Mouse (Mus musculus): ENCODE measurements at regions not wholly inside any gene's neighbourhood (a gene's known extent, or its start where the extent isn't known, plus 50 kb on each side); places are given as distances from the start of the nearest gene placed in this dataset.
"Not testable (repeated sequence)": the region's sequence is repeated elsewhere in the genome, so short reads cannot be mapped to it uniquely, and the experiment has no call there.

DNA sequence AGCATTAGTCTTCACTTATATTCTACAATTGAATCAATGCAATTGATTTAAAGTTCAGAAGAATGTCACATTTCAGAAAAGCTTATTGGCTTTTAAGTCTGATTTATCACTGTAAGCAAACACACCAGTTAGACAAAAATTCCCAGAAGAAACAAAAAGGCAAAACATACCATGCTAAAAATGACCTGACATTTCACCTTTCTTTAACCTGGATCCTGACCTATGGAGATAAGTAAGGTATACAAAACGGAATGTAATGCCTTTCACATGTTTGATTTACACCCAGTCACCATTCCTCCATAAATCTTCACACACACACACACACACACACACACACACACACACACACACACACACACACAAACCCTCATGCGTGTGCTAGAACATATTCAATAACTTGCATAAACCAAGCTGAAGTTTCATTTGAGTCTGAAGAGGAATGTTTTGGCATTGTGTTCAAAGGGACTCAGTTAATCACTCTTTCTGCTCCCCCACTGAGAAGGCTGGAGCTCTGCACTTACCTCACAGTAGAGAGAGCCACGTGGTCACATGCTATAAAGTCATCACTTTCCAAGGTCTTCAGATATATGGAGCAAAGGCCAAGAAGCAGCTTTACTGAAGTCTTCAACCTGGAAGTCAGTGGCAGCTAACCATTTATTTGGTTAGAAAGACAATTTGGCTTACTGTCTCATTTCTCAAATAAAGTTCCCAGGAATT is 307.6 kb upstream of the Flrt2 start:
- intact Hi-C loops (cut with DNase I; ENCODE audit: low total_unique reads) = no loop called here
- DNase-seq = no peak

DNA sequence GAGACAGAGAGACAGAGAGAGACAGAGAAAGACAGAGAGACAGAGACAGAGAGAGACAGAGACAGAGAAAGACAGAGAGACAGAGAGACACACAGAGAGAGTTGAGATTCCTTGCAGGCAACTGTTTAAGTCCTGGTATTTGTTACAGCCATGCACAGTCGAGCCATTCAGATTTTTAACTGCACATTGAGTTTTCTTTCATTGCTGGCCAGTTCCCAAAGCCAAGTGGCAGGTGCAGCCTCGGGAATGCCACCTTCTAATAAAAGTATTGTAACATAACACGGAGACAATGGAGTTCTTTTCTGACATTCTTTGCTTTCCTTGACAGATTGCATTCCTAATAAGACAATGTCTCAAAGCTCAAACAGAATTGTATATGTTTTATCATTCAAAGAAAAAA is 306.3 kb upstream of the Flrt2 start:
- DNase-seq = no peak
- intact Hi-C loops (cut with DNase I; ENCODE audit: low total_unique reads) = no loop called here

DNA sequence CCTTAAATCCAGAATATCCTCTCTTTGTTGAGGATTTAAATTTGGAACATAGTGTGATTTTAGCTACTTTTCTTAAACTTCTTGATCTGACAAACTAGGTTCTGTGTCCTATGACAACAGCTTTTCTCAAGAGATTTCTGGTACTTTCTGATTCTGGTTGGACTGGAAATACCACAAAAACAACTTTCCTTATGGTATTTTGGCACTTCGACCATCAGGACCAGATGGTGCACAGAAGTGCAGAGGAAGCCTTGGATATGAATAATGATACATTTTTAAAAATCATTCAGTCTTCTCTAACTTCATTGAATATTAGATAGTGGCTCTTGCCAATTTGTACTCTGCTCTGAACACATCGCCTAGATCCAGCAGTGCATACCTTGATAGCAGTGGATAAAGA is 303.8 kb upstream of the Flrt2 start:
- intact Hi-C loops (cut with DNase I; ENCODE audit: low total_unique reads) = no loop called here
- DNase-seq = no peak

DNA sequence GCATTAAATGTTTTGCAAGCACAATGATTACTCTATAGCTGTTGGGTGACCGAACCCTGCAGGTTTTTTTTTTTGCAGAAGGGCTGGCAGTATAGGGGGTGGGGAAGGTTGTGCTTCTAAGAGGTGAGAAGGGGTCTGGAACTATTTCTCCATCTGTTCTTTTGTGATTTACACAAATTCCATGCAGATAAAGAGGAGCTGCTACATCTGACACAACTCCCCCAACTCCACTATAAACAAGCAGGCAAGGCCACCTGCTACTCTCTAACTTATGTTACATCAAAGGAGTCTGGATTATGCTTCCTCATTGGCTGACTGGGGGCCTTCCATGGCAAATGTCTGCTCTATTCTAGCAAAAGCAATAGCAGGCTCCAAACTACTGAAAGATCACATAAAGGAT is 299.2 kb upstream of the Flrt2 start:
- intact Hi-C loops (cut with DNase I; ENCODE audit: low total_unique reads) = no loop called here
- no peak for DNase-seq

DNA sequence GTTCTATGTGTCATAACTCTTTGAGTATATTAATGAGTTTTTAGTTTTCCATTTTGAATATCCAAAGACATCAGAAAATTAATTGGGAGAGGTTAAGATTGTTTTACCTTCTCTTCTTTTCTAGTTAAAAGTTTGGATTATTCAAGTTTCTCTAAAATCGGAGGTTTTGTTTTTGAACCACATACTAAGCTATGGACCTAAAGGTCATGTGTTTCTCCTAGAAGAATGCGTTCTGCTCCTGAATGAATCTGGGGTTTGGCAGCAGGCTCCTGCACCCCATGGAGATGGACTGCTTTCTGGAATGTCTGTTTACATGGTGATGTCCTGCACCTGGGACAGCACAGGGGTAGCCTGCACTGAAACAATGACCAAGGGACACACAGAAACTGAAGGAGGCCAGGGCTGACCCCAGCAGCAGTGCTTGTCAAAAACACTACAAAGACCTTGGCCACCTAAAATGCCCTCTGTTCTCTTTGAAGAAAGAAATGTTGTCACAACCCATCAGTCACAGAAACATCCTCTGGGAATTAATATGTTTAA is 297.0 kb upstream of the Flrt2 start:
- intact Hi-C loops (cut with DNase I; ENCODE audit: low total_unique reads) = no loop called here
- DNase-seq = no peak

DNA sequence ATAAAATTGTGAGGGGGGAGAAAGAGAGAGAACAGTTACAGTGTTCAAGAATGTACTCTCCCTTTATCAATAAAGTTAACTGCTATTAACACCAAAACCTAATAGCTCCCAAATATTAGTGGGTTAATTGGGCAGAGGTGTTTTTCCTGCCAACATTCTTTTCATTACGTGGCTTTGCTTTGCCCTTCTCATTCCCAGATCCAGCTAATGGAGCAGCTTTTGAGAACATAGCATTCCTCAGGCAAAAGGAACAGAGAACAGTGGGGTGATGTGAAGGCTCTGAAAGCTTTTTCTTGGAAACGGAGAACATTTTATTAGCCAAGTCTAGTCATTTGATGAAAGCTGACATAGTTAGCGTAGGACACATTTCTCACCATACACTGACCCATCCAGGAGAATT is 271.2 kb upstream of the Flrt2 start:
- intact Hi-C loops (cut with DNase I; ENCODE audit: low total_unique reads) = no loop called here
- no peak for DNase-seq

DNA sequence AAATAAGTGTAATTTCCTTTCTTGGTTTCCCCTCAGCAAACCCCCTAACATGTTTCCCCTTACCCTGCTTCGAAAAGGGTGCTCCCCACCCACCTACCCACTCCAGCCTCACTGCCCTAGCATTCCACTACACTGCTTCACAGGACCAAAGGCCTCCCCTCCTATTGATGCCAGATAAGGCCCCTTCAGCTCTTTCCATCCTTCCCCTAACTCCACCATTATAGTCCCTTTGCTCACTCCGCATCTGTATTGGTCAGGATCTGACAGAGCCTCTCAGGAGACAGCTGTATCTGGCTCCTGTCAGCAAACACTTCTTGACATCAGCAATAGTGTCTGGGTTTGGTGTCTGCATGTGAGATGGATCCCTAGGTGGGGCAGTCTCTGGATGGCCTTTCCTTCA is 267.3 kb upstream of the Flrt2 start:
- no peak for DNase-seq
- intact Hi-C loops (cut with DNase I; ENCODE audit: low total_unique reads) = no loop called here

DNA sequence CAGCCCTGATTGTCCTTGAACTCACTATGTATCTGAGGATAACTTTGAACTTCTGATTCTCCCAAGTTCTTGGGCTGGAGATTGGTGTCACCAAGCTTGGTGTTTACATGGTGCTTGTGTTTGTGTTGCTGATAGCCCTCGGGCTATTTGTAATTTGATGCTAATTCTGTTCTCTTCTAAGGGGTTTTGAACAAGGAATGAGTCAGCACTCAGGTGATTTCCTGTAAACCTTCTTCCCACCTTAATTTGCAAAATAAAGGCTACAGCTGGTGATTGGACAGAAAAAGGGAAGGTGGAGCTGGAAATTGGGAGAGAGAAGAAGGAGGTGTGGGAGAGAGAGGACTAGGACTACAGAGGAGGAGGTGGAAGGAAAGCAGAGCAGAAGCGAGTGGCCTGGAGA is 254.8 kb upstream of the Flrt2 start:
- no peak for DNase-seq
- intact Hi-C loops (cut with DNase I; ENCODE audit: low total_unique reads) = no loop called here

DNA sequence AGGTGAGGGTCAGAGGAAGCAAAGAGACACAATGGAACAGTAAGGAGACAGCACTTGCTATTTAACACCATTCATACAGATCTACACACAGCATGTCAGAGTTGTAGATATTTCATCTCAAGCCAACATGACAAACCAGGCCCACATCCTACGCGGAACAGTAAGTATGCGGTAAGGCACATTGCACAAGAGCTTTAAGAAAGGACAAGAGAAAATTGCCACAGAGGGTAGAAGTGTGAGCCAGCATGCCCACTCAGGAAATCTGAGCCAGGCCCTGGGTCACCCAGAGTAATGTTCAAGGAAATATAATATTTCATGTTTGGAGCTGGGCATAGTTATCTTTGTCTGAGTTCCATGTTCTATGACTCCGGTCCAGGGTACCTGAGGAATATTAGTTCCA is 234.5 kb upstream of the Flrt2 start:
- DNase-seq = no peak
- intact Hi-C loops (cut with DNase I; ENCODE audit: low total_unique reads) = no loop called here

DNA sequence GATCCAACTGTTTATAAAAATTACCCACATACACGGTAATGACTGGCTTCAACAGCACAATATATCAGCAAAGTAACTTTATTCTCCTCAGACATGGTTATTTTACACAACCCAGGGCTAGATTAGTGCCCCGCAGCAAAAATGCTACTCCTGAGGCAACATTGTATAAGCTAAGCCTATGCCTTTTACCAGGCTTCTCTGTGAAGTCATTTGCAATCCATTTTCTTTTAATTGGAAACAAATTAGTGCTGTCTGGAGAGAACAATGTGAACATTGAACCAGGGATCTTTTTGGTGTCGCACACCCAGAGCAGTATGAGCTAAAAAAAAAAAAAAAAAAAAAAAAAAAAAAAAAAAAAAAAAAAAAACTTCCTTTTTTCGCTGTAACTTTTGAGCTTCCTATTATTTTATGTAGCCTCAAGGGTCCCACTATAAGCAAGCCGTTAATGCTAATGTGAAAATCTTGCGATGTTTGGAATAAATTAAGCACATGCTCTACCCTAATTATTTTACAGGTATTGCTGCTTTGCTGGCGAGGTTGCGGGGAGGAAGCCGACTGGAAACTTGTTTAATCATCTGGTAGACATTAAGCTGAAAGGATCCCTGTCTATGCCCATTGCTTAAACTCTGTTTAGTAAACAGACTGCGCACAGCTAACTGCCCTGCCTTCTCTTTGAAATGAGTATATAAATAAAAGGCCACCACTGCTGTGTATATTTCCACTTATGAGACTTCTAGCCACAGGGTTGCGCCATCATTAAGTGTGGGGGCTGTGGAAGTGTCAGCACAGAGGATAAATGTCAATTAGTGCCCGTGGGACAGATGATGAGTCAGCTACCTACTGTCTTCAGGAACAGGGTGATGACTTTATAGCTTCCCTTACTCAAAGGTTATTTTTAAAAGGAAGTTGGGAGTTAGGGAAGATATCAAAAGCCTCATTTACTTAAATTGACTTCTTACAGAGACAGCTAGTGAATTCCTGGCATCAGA is 225.2 kb upstream of the Flrt2 start:
- DNase-seq = no peak
- intact Hi-C loops (cut with DNase I; ENCODE audit: low total_unique reads) = no loop called here

DNA sequence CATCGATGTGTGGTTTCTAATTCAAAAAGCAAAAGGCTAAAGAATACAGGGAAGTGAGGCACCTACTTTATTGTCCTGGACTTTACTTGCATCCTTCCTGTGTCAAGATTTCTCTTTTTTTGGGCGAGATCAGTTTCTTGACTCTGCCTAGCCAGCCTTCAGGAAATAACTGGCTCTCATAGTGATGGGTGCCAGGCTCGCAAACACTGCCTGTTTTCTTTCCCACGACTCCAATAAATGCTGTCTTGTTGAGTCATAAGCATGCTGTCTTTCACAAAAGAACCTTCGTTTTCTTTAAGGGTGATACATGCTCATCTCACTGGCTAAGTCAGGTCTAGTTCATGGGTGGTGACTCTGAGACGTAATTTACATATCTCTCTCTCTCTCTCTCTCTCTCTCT is 222.1 kb upstream of the Flrt2 start:
- no peak for DNase-seq
- intact Hi-C loops (cut with DNase I; ENCODE audit: low total_unique reads) = no loop called here

DNA sequence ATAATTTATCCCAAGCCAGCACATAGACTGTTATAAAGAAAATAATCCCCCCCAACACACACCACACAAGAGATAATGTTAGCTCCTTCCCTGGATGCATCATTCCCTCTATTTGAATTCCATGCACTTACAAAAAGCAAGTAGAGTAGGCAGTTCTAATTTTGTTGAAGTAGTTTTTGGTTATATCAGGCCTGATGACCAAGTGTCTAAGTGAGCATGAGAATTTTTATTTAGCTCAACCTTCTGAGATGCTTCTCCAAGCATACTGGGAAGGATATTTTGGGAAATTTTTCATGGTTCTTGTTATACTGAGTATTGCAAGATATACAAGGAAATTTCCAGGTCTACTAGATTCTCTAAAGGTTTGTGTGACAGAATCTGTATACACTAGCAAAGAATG is 205.5 kb upstream of the Flrt2 start:
- intact Hi-C loops (cut with DNase I; ENCODE audit: low total_unique reads) = no loop called here
- DNase-seq = no peak

DNA sequence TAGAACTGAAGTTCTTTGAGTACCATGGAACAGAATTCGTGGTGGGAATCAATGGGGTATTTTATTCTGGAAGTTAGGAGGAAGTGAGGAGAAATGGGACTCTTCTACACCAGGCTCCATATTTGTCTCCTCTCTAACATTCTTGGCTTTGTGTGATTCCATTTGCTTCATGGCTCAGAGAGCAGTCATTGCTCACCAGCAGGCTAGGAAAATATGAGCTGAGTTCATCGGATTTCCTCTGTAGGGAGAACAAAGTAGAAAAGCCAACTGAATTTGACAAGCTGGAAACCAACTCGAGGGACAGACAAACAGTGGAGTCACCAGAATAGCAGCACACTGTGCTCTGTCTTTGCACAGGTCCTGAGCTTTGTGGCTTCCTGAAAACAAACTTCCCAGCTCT is 203.7 kb upstream of the Flrt2 start:
- DNase-seq = no peak
- intact Hi-C loops (cut with DNase I; ENCODE audit: low total_unique reads) = no loop called here

DNA sequence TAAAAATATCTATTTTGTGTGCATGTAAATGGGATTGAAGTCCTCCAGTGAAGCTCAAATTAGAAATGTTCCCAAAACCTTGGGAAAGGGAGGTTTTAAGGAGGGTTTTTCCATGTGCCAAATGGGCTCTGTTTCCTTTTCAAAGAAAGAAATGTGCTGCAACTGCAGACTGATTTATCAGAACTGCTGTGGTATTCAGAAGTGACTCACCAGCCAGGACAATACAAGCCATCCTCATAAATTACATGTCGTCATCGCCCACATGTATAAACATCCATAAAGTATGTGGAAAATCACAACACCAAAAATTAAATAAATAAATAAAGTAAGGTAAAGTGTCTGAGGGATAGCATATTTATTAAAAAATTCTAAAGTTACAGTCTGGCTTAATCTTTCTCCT is 202.7 kb upstream of the Flrt2 start:
- intact Hi-C loops (cut with DNase I; ENCODE audit: low total_unique reads) = no loop called here
- DNase-seq = no peak

DNA sequence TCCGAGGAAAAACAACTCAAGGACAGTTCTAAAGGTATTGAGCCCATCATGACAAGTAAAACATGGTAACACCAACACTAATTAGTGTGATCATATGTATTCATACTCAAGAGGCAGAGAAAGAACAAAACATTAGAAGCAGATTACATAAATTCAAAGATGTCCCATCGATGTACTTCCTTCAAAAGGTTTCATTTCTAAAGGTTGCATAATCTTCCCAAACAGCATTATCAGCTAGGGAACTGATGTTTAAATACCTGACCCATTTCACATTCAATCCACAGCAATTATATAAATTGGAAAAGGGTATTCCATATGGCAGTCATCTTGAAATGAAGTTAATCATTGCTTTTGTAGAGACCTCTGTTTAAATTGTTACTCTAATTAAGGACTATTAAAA is 202.2 kb upstream of the Flrt2 start:
- no peak for DNase-seq
- intact Hi-C loops (cut with DNase I; ENCODE audit: low total_unique reads) = no loop called here

DNA sequence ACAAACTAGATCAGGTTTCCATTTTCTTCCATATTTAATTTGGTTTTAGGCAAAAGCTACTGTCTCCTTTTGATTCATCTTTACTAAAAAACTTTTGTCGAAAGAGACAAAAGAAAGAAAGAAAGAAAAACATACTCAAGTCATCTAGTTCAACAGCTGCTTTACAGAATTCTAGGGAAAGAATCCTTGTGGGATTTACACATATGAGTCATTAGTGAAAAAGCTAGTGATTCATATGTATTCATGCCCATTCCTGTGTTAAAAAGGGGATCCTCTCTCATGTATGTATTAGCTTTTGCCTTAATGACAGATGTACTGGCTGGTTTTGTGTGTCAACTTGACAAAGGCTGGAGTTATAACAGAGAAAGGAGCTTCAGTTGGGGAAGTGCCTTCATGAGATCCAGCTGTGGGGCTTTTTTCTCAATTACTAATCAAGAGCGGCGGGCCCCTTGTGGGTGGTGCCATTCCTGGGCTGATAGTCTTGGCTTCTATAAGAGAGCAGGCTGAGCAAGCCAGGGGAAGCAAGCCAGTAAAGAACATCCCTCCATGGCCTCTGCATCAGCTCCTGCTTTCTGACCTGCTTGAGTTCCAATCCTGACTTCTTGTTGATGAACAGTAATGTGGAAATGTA is 200.1 kb upstream of the Flrt2 start:
- DNase-seq; intact Hi-C loops (cut with DNase I; ENCODE audit: low total_unique reads): not testable (repeated sequence)

DNA sequence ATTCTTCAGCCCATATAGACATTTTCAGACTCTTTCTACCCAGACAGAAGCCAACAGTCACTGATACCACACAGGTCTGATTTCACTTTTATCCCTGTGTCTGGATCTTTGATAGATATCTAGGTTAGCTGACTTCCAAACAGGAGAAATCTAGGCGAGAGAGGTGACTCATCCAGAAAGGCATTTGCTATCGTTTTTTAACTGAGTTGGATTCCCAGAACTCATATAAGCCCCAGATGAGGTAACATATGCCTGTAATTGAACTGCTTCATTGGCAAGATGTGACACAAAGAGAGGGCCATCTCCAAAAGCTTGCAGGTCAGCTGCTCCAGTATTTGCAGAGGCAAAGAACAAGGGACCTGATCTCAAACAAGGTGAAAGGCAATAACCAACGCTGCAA is 190.6 kb upstream of the Flrt2 start:
- no peak for DNase-seq
- intact Hi-C loops (cut with DNase I; ENCODE audit: low total_unique reads) = no loop called here

DNA sequence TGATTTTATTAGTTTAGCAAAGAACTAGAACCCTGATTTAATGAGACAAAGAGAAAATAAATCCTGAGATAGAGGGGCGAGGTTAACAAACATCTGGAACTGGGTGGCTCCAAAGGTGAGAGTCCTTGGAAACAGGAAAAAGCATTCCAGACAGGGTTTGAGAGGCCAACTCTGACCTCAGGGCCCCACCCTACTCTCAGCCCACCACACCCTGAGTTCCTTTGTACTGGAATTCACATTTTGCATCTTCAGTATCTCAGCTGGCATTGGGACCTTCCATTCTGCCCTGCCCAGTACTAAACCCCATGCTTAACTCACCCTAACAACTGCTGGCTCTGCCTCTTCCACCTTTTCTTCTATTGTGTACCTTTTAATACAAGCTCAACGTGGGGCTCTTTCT is 172.0 kb upstream of the Flrt2 start:
- intact Hi-C loops (cut with DNase I; ENCODE audit: low total_unique reads) = no loop called here
- no peak for DNase-seq

DNA sequence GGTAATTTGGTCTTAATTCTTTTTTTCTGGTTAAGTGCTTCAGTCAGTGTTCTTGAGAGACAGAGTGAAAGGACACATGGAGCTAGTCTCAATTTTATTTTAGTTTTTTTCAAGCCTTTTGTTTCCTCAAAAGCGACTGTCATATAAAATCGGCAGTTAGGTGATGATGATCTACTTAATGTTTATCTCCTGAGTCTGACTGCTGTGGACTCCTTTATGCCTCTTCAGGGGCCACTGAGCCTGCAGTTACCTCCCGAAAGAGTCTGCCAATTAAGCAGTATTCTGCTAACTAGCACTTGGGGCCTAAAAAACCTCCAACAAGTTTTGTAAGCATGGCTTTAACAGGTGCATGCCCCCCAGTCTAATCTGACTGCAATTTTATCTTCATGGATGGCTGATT is 170.0 kb upstream of the Flrt2 start:
- intact Hi-C loops (cut with DNase I; ENCODE audit: low total_unique reads) = no loop called here

DNA sequence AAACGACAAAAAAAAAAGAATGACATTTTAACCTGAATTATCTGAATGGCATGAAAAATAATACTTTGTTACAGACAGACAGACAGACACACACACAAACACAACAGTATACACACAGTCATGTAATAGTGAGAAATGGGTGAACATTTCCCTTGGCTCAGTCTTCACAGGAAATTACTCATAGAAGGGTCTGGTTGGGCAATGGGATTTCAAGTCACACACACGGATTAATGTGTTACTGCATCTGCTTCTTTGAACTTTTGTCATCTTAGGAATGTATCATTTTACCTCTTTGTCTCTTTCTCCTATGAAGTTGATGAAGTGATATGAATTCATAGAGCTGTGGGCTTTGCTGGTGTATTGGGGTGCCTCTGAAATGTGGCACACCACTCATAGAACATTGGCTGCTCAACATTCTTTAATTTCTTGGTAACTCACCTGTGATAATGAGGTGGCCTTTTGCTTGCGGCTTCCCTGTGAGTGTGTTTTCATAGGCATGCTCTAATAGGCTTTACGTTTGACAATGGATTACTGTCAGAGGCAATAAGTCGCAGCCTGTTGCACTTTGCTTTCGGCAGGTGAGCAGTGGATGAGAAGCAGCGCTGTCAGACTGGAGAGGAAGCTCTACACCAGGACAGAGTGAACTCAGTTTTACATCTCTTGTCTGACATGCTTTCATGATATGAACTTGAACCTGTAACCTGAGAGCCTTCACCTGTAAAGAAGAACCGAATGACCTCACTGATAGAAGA is 158.0 kb upstream of the Flrt2 start:
- intact Hi-C loops (cut with DNase I; ENCODE audit: low total_unique reads) = no loop called here

More for the DNA sequence above, 170.0 kb upstream of the Flrt2 start:
- DNase-seq = no peak

More for the DNA sequence above, 158.0 kb upstream of the Flrt2 start:
- DNase-seq = no peak
